Mouse (Mus musculus) heart, adult 18-20 months (tissue): ENCODE measurements around the gene Ccdc127. TPM values are rescaled to one million over a fixed set of nuclear protein-coding genes. Genes with fewer than 3 reads are reported as not detected.
A peak's percentile ranks its signal among the peaks of the same experiment; 100 is the strongest.

ENCODE experiments used
- DNase-seq, 2 experiments: peaks; one replicate each; pipeline ENCODE4 v3.0.0; 2021 to 2022; ENCODE audit warnings: mixed read lengths in 1 of 2
- microRNA-seq, 2 experiments: library from miRNA; unstranded; fragments of <30 nt; microRNA quantifications; one replicate each; pipeline ENCODE4 v1.2.0; 2022
- total RNA-seq, 2 experiments: library from RNA; stranded (reverse); gene quantifications; 2 replicates each; pipeline ENCODE4 v1.2.3; 2021

The Ccdc127 gene
- total RNA-seq, 2 experiments from 2014 or later: 47.2 to 55.2 TPM

DNA sequence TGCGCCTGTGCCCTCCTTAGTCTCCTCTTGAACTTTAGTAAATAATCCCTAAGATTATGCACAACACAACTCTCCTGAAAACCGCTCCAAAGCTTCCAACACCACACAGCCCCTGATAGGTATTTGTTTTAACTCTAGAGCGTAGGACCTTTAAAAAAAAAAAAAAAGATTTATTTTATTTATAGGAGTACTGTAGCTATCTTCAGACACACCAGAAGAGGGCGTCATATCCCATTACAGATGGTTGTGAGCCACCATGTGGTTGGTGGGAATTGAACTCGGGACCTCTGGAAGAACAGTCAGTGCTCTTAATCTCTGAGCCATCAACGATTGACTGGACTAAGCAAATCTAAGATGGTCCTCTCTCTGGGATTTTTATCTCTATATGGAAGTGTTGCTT is 39.6 kb downstream of the Ccdc127 start:
- DNase-seq: no peak

DNA sequence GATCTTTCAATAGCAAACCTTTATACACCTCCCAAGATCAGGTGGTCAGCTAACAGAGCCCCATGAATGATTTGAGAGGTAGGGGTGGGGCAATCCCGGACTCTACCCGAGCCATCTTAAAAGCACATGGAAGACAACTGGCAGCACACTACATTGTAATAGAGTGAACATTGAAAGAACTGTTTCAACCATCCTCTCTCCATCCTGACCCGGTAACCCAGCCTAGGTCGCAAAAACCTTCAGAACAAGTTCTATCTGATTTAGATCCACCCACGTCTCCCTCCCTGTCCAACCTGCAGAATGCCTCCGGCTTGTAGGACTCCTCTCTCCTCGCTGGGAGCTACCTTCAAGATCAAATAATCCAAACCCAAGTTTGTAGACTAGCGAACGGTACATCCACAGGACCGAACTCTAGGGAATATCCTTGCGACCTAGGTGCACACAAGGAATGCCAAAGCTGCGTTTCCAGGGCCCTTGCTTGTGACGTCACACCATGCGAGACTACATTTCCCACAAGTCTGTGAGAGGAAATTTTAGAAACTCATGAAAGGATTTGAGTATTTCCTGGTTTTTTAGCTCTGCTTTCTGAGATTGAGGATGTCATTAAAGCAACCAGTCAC is 40.4 kb downstream of the Ccdc127 start, which contains the start of gene Zfp72:
TSS of gene Zfp72 (minus strand) at position 466 of the 620 bp plus-strand sequence.
- DNase-seq: peak; percentile 84 to 85

DNA sequence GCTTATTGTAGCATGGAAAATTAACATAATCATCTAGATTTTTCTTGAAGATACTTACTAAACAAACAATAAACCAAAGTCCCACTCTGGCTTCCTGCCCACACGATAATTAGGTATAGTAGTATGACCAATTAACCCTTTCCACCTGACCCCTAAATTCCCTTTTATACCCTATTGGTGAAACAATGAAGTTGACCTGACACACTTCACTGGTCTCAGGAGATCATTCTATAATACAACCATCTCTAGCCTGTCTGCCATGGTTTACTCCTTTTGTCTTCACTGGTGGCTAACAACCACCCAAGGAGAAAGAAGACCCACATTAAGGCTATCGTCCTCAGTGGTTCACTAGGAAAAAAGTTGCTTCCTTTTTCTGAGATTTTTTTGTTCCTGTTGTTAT is 41.0 kb downstream of the Ccdc127 start:
- DNase-seq: no peak

DNA sequence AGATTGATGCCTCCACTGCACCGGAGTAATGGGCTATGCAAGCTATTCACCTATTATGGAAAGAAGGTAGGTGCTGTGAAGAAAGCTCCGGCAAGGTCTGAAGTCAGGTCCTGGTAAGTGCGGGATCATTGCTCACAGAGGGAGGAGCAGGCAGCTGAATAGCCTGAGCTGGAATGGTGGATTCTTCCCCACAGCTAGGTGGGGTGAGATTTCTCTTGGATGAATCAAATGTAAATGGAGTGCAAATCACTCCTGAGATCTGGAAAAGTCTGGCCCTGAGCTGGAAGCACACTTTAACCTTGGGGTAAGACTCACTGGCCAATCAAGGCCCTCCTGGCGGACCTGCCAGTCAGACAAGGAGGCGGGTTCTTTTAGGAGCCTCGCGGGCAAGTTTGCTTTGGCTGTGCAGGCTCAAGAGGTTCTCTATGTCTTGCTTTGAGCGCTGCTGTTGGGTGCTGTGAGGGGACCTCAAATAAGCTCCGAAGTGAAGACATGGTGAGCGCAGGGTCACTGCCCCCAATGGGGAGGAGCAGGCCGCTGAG is 49.3 kb downstream of the Ccdc127 start, which contains the start of gene Ftl1-ps1:
TSS of gene Ftl1-ps1 (plus strand) at position 397 of the 542 bp plus-strand sequence.
- no peak for DNase-seq

Small RNA genes lying within 50 kb of the gene (microRNA-seq; reads per million reads assigned to microRNA genes)
- 0 reads per million in 2 experiments for gene Mir692-3

Other genes with a start within 250 kb of the Ccdc127 start
- gene Slc9a3, start 228.9 kb upstream of the Ccdc127 start, total RNA-seq: 1 to 10 TPM in 1 of 2 experiments, under 1 TPM in 1; 0.59 to 1.2 TPM
- 10 to 100 TPM; 45.6 to 48.6 TPM for gene Exoc3, start 141.6 kb upstream of the Ccdc127 start, total RNA-seq
- 1 to 10 TPM; 1.2 to 1.6 TPM for gene Ahrr, start 58.0 kb upstream of the Ccdc127 start, total RNA-seq
- gene Pdcd6, start 32.7 kb upstream of the Ccdc127 start, total RNA-seq: 10 to 100 TPM; 45.5 to 49.3 TPM
- 1,000 to 10,000 TPM; 1,503 to 1,550 TPM for gene Sdha, start within 50 bp of the Ccdc127 start, total RNA-seq
- gene Lrrc14b, start 13.7 kb downstream of the Ccdc127 start, total RNA-seq: 10 to 100 TPM; 77.1 to 81.7 TPM
- gene Zfp72, start 40.5 kb downstream of the Ccdc127 start, total RNA-seq: 1 to 10 TPM; 2.9 to 3.5 TPM
- 100 to 1,000 TPM; 331 to 388 TPM for gene Ftl1-ps1, start 49.4 kb downstream of the Ccdc127 start, total RNA-seq
- 1 to 10 TPM; 4.8 to 7.6 TPM for gene Zfp825, start 143.7 kb downstream of the Ccdc127 start, total RNA-seq